Mouse (Mus musculus) duodenum, adult 2 months (tissue): ENCODE measurements around the gene Klhdc3. TPM values are rescaled to one million over a fixed set of nuclear protein-coding genes. Genes with fewer than 3 reads are reported as not detected.

Experiments
- polyA plus RNA-seq: library from polyadenylated mRNA; depleted of rRNA; stranded (reverse); fragments of >200 nt; gene quantifications from 2 replicates; pipeline ENCODE4 v1.2.3, GENCODE M21; 2012; ENCODE audit warnings: low replicate concordance; rRNA removed

Klhdc3 gene
- 85.2 and 117 TPM in 2 replicates for polyA plus RNA-seq

GRCm38 (mm10) chr17:46680760-46681373 is at the start of gene Klhdc3:
Gene Klhdc3, minus strand, starts transcription at chr17:46680914.

GRCm38 (mm10) chr17:46728904-46729318 is 48.2 kb upstream of the Klhdc3 start, which contains the start of gene Gnmt:
Gene Gnmt, minus strand, starts transcription at chr17:46729168.

GRCm38 (mm10) chr17:46710959-46711597 is 30.4 kb upstream of the Klhdc3 start, which contains the start of gene Pex6:
Gene Pex6, plus strand, starts transcription at chr17:46711463.

GRCm38 (mm10) chr17:46704887-46705835 is 24.4 kb upstream of the Klhdc3 start, which contains the start of gene Ppp2r5d:
Gene Ppp2r5d, minus strand, starts transcription at chr17:46705111.

GRCm38 (mm10) chr17:46678416-46678815 is 2.3 kb downstream of the Klhdc3 start, which contains the start of gene Mea1:
Gene Mea1, plus strand, starts transcription at chr17:46678793.

GRCm38 (mm10) chr17:46673850-46674529 is 6.7 kb downstream of the Klhdc3 start, which contains the start of gene Rrp36:
Gene Rrp36, minus strand, starts transcription at chr17:46674352.

GRCm38 (mm10) chr17:46650232-46651031 is 30.3 kb downstream of the Klhdc3 start, which contains the start of gene Cul7:
Gene Cul7, plus strand, starts transcription at chr17:46650337.

GRCm38 (mm10) chr17:46645561-46646321 is 35.0 kb downstream of the Klhdc3 start, which contains the start of the genes Klc4 and Mrpl2:
Gene Klc4, minus strand, starts transcription at chr17:46646022.
Gene Mrpl2, plus strand, starts transcription at chr17:46646229.

GRCm38 (mm10) chr17:46628791-46629684 is 51.7 kb downstream of the Klhdc3 start, which contains the start of gene Ptk7:
Gene Ptk7, minus strand, starts transcription at chr17:46629504.

Other genes with a start within 250 kb of the Klhdc3 start
- not detected in 2 replicates for gene Slc22a7, start 242.5 kb downstream of the Klhdc3 start, polyA plus RNA-seq
- gene Ttbk1, start 193.2 kb downstream of the Klhdc3 start, polyA plus RNA-seq, result 0.14 and 0.37 TPM in 2 replicates
- gene Dnph1, start 184.2 kb downstream of the Klhdc3 start, polyA plus RNA-seq, result 2.9 and 3.5 TPM in 2 replicates
- 5.4 and 7.1 TPM in 2 replicates for gene Cul9, start 134.5 kb downstream of the Klhdc3 start, polyA plus RNA-seq
- gene Srf, start 124.7 kb downstream of the Klhdc3 start, polyA plus RNA-seq, result 147 and 180 TPM in 2 replicates
- 4.7 and 6.5 TPM in 2 replicates for gene Ptk7, start 51.4 kb downstream of the Klhdc3 start, polyA plus RNA-seq
- 76.0 and 152 TPM in 2 replicates for gene Klc4, start 34.9 kb downstream of the Klhdc3 start, polyA plus RNA-seq
- 101 and 186 TPM in 2 replicates for gene Mrpl2, start 34.7 kb downstream of the Klhdc3 start, polyA plus RNA-seq
- 9.8 and 12.0 TPM in 2 replicates for gene Cul7, start 30.6 kb downstream of the Klhdc3 start, polyA plus RNA-seq
- 28.4 and 38.6 TPM in 2 replicates for gene Rrp36, start 6.6 kb downstream of the Klhdc3 start, polyA plus RNA-seq
- gene Mea1, start 2.1 kb downstream of the Klhdc3 start, polyA plus RNA-seq, result 45.3 and 69.5 TPM in 2 replicates
- 50.9 and 143 TPM in 2 replicates for gene Ppp2r5d, start 24.2 kb upstream of the Klhdc3 start, polyA plus RNA-seq
- gene Pex6, start 30.5 kb upstream of the Klhdc3 start, polyA plus RNA-seq, result 59.8 and 104 TPM in 2 replicates
- gene Gnmt, start 48.3 kb upstream of the Klhdc3 start, polyA plus RNA-seq, result 0.51 and 3.8 TPM in 2 replicates
- gene Cnpy3, start 71.3 kb upstream of the Klhdc3 start, polyA plus RNA-seq, result 26.8 and 30.1 TPM in 2 replicates
- gene Ptcra, start 82.8 kb upstream of the Klhdc3 start, polyA plus RNA-seq, result not detected in 2 replicates
- 151 and 166 TPM in 2 replicates for gene 2310039H08Rik, start 91.7 kb upstream of the Klhdc3 start, polyA plus RNA-seq
- gene Rpl7l1, start 101.8 kb upstream of the Klhdc3 start, polyA plus RNA-seq, result 7.7 and 7.9 TPM in 2 replicates
- 4.0 and 5.0 TPM in 2 replicates for gene Bicral, start 177.6 kb upstream of the Klhdc3 start, polyA plus RNA-seq
- gene Tbcc, start 209.8 kb upstream of the Klhdc3 start, polyA plus RNA-seq, result 10.4 and 21.4 TPM in 2 replicates
- not detected in 2 replicates for gene Prph2, start 229.5 kb upstream of the Klhdc3 start, polyA plus RNA-seq